Mouse (Mus musculus) kidney, embryonic 14.5 days (tissue): ENCODE measurements at regions not wholly inside any gene's neighbourhood (a gene's known extent, or its start where the extent isn't known, plus 50 kb on each side); places are given as distances from the start of the nearest gene placed in this dataset.
A peak's percentile ranks its signal among the peaks of the same experiment; 100 is the strongest.

Experiments used
- ATAC-seq: fragments of 200-750 bp; cut with Nextera tagmentation; 2 replicates; pipeline ENCODE4 v1.8.0; 2017; ENCODE audit warnings: moderate number of reproducible peaks, mild to moderate bottlenecking, moderate TSS enrichment, moderate library complexity; ENCODE audit not compliant: low FRiP score, low TSS enrichment
- H3K27ac ChIP-seq: fragments of 300-500 bp; sonication (generic); 2 replicates; pipeline ENCODE4 v1.5.1; 2014; ENCODE audit warnings: low read depth, mild to moderate bottlenecking, low read length, moderate library complexity, mixed read lengths
- H3K27me3 ChIP-seq: fragments of 300-500 bp; sonication (generic); 2 replicates; pipeline ENCODE4 v1.6.1; 2014; ENCODE audit warnings: mild to moderate bottlenecking, low read length; ENCODE audit not compliant: control insufficient read depth, insufficient read depth
- H3K36me3 ChIP-seq: fragments of 300-500 bp; sonication (generic); 2 replicates; pipeline ENCODE4 v1.6.1; 2014; ENCODE audit warnings: low read length, mixed read lengths; ENCODE audit not compliant: control insufficient read depth, insufficient read depth
- H3K4me1 ChIP-seq: fragments of 300-500 bp; sonication (generic); 2 replicates; pipeline ENCODE4 v1.6.1; 2014; ENCODE audit warnings: low read length, mixed read lengths; ENCODE audit not compliant: control insufficient read depth, insufficient read depth
- H3K4me2 ChIP-seq: fragments of 300-500 bp; sonication (generic); replicated peaks from 2 replicates; pipeline ENCODE4 v1.6.1; 2014; ENCODE audit warnings: low read depth, mild to moderate bottlenecking, low read length
- H3K4me3 ChIP-seq: fragments of 300-500 bp; sonication (generic); 2 replicates; pipeline ENCODE4 v1.5.1; 2014; ENCODE audit warnings: mild to moderate bottlenecking, low read length
- H3K9ac ChIP-seq: fragments of 300-500 bp; sonication (generic); 2 replicates; pipeline ENCODE4 v1.6.1; 2014; ENCODE audit warnings: low read depth, mild to moderate bottlenecking, low read length, moderate library complexity
- H3K9me3 ChIP-seq: fragments of 300-500 bp; sonication (generic); 2 replicates; pipeline ENCODE4 v1.6.1; 2016; ENCODE audit warnings: low read length; ENCODE audit not compliant: control insufficient read depth
- WGBS: fragments of 180-500 bp; shearing (Covaris S2); extraction: QIAGEN DNeasy Blood & Tissue Kit; methylation state at CpG from one replicate; pipeline ENCODE4 v1.1.7; 2014; 5-methylcytosine and 5-hydroxymethylcytosine counted together

- H3K9ac ChIP-seq, result no peak overlapping the region
- WGBS, result 48% methylated on average over 3 of the region's 3 CpGs
- H3K9me3 ChIP-seq, result no peaks in the 10 kb centered on the region
- H3K4me2 ChIP-seq, result no peak overlapping the region
- no peak overlapping the region for H3K27ac ChIP-seq
- no peaks in the 10 kb centered on the region for H3K4me1 ChIP-seq
- ATAC-seq, result 0 out of 2 replicates have a peak, but pooled peaks have one; percentile 52
- H3K36me3 ChIP-seq, result no peaks in the 10 kb centered on the region
- H3K27me3 ChIP-seq, result no peaks in the 10 kb centered on the region
- H3K4me3 ChIP-seq, result no peak overlapping the region
These were observed 396.0 kb downstream of the Rprm start for GRCm38 (mm10) chr2:53689223-53689880.

GRCm38 (mm10) chr2:53691580-53692118 is 393.7 kb downstream of the Rprm start:
- Histone ChIP-seq H3K27me3 (no peaks in the 10 kb centered on the region), H3K36me3 (no peaks in the 10 kb centered on the region), H3K4me2 (no peak overlapping the region), H3K4me1 (no peaks in the 10 kb centered on the region), H3K9me3 (no peaks in the 10 kb centered on the region), H3K9ac (no peak overlapping the region), H3K27ac (no peak overlapping the region), H3K4me3 (no peak overlapping the region)
- peak; percentile 93 for ATAC-seq
- 51% methylated on average over 5 of the region's 5 CpGs for WGBS

- H3K27me3 ChIP-seq, result no peaks in the 10 kb centered on the region
- no peak for ATAC-seq
- no peaks in the 10 kb centered on the region for H3K4me1 ChIP-seq
- H3K9me3 ChIP-seq, result no peaks in the 10 kb centered on the region
- no peak overlapping the region for H3K4me3 ChIP-seq
- H3K9ac ChIP-seq, result no peak overlapping the region
- 77% methylated on average over 3 of the region's 3 CpGs for WGBS
- H3K27ac ChIP-seq, result no peak overlapping the region
- H3K36me3 ChIP-seq, result no peaks in the 10 kb centered on the region
- no peak overlapping the region for H3K4me2 ChIP-seq
These were observed 374.1 kb downstream of the Rprm start for GRCm38 (mm10) chr2:53711213-53711612.

- Histone ChIP-seq H3K27ac (no peak overlapping the region), H3K9ac (no peak overlapping the region), H3K9me3 (no peaks in the 10 kb centered on the region), H3K4me3 (no peak overlapping the region), H3K4me1 (no peaks in the 10 kb centered on the region), H3K27me3 (no peaks in the 10 kb centered on the region), H3K4me2 (no peak overlapping the region), H3K36me3 (no peaks in the 10 kb centered on the region)
- WGBS, result 81% methylated on average over 7 of the region's 7 CpGs
- no peak for ATAC-seq
These were observed 372.2 kb downstream of the Rprm start for GRCm38 (mm10) chr2:53713106-53713640.

- Histone ChIP-seq H3K4me1 (no peaks in the 10 kb centered on the region), H3K36me3 (no peaks in the 10 kb centered on the region), H3K4me2 (no peak overlapping the region), H3K9ac (no peak overlapping the region), H3K4me3 (no peak overlapping the region), H3K27me3 (no peaks in the 10 kb centered on the region), H3K27ac (no peak overlapping the region), H3K9me3 (no peaks in the 10 kb centered on the region)
- WGBS, result 58% methylated on average over 5 of the region's 5 CpGs
- no peak for ATAC-seq
These were observed 370.3 kb downstream of the Rprm start for GRCm38 (mm10) chr2:53715017-53715416.

- 93% methylated on average over 6 of the region's 6 CpGs for WGBS
- Histone ChIP-seq H3K4me1 (no peaks in the 10 kb centered on the region), H3K4me2 (no peak overlapping the region), H3K36me3 (no peaks in the 10 kb centered on the region), H3K27ac (no peak overlapping the region), H3K9ac (no peak overlapping the region), H3K4me3 (no peak overlapping the region), H3K27me3 (no peaks in the 10 kb centered on the region), H3K9me3 (no peaks in the 10 kb centered on the region)
- no peak for ATAC-seq
These were observed 362.1 kb downstream of the Rprm start for GRCm38 (mm10) chr2:53723231-53723630.

GRCm38 (mm10) chr2:53728693-53729092 is 356.7 kb downstream of the Rprm start:
- no peaks in the 10 kb centered on the region for H3K9me3 ChIP-seq
- H3K36me3 ChIP-seq, result no peaks in the 10 kb centered on the region
- no peaks in the 10 kb centered on the region for H3K4me1 ChIP-seq
- no peaks in the 10 kb centered on the region for H3K27me3 ChIP-seq
- no peak for ATAC-seq
- no peak overlapping the region for H3K4me2 ChIP-seq
- H3K27ac ChIP-seq, result no peak overlapping the region
- H3K9ac ChIP-seq, result no peak overlapping the region
- no peak overlapping the region for H3K4me3 ChIP-seq

- no peak overlapping the region for H3K9ac ChIP-seq
- no peak overlapping the region for H3K4me3 ChIP-seq
- H3K27ac ChIP-seq, result no peak overlapping the region
- no peaks in the 10 kb centered on the region for H3K36me3 ChIP-seq
- WGBS, result 94% methylated on average over 2 of the region's 2 CpGs
- no peaks in the 10 kb centered on the region for H3K4me1 ChIP-seq
- H3K9me3 ChIP-seq, result no peaks in the 10 kb centered on the region
- H3K4me2 ChIP-seq, result no peak overlapping the region
- H3K27me3 ChIP-seq, result no peaks in the 10 kb centered on the region
- ATAC-seq, result no peak
These were observed 354.9 kb downstream of the Rprm start for GRCm38 (mm10) chr2:53730451-53730850.

- H3K4me3 ChIP-seq, result no peak overlapping the region
- no peaks in the 10 kb centered on the region for H3K27me3 ChIP-seq
- no peak for ATAC-seq
- 79% methylated on average over 2 of the region's 2 CpGs for WGBS
- no peaks in the 10 kb centered on the region for H3K9me3 ChIP-seq
- no peak overlapping the region for H3K27ac ChIP-seq
- H3K9ac ChIP-seq, result no peak overlapping the region
- H3K36me3 ChIP-seq, result no peaks in the 10 kb centered on the region
- no peak overlapping the region for H3K4me2 ChIP-seq
- no peaks in the 10 kb centered on the region for H3K4me1 ChIP-seq
These were observed 321.9 kb downstream of the Rprm start for GRCm38 (mm10) chr2:53763486-53763885.
